Mouse (Mus musculus) cerebellum, adult 2 months (tissue): Measurements from ENCODE around the gene Nxnl1. TPM values are rescaled to one million over a fixed set of nuclear protein-coding genes. Genes with fewer than 3 reads are reported as not detected.

Experiments
- DNase-seq, 2 experiments: peaks; one replicate each; pipeline ENCODE4 v3.0.0; 2021
- H3K27ac ChIP-seq: fragments of 200-500 bp; 2 replicates; pipeline ENCODE4 v1.5.1; 2012; ENCODE audit warnings: low read length, control low read depth, inconsistent platforms; ENCODE audit not compliant: insufficient read depth
- H3K27me3 ChIP-seq: fragments of 200-500 bp; 2 replicates; pipeline ENCODE4 v1.6.1; 2012; ENCODE audit warnings: inconsistent platforms, mild to moderate bottlenecking, low read length, moderate library complexity; ENCODE audit not compliant: control insufficient read depth, insufficient read depth
- H3K4me1 ChIP-seq: fragments of 200-500 bp; 2 replicates; pipeline ENCODE4 v1.6.1; 2011; ENCODE audit warnings: low read length; ENCODE audit not compliant: control insufficient read depth, insufficient read depth
- H3K4me3 ChIP-seq: fragments of 200-500 bp; replicated peaks from 2 replicates; pipeline ENCODE3; 2011; ENCODE audit warnings: mild to moderate bottlenecking, low read depth, low read length, control low read depth; ENCODE audit not compliant: insufficient read depth
- CTCF ChIP-seq: fragments of 200-500 bp; IDR thresholded peaks from 2 replicates; pipeline ENCODE4 v1.5.1; 2011; ENCODE audit warnings: low read depth, mild to moderate bottlenecking, control low read depth, low read length, moderate library complexity, borderline replicate concordance; ENCODE audit not compliant: insufficient read depth
- POLR2A ChIP-seq: fragments of 200-500 bp; IDR thresholded peaks from 2 replicates; pipeline ENCODE4 v1.6.1; 2011; ENCODE audit warnings: low read length, control low read depth, borderline replicate concordance; ENCODE audit not compliant: insufficient read depth
- WGBS: fragments of 180-500 bp; shearing (Covaris S2); methylation state at CpG from one replicate; pipeline ENCODE4 v1.1.7; 2018; 5-methylcytosine and 5-hydroxymethylcytosine counted together
- polyA plus RNA-seq: library from polyadenylated mRNA; depleted of rRNA; stranded (reverse); fragments of >200 nt; gene quantifications from 2 replicates; pipeline ENCODE4 v1.2.3, GENCODE M21; 2012; rRNA removed

Nxnl1 gene
- polyA plus RNA-seq, 1 experiment: 0.10 TPM

DNA sequence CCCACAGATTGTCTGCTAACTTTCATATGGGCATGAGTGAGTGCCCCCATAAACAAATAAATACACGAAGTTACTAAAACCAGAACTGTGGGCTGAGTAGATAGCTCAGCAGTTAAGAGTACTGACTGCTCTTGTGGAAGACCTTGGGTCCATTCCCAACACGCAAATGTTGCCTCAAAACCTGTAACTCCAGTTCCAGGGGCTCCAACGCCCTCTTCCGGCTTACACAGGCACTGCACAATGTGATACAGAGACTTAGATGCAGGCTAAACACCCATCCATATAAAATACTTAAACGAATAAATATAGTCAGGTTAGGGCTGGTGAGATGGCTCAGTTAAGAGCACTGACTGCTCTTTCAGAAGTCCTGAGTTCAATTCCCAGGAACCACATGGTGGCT, 51.4 kb downstream of the Nxnl1 start:
- no peaks in the 10 kb centered on the region for H3K27me3 ChIP-seq
- H3K4me3 ChIP-seq: no peak overlapping the region
- H3K27ac ChIP-seq: no peak overlapping the region
- H3K4me1 ChIP-seq: no peaks in the 10 kb centered on the region
- TF ChIP-seq CTCF: no peak
- DNase-seq: no peak
- 68% methylated on average over 5 of the region's 5 CpGs for WGBS

DNA sequence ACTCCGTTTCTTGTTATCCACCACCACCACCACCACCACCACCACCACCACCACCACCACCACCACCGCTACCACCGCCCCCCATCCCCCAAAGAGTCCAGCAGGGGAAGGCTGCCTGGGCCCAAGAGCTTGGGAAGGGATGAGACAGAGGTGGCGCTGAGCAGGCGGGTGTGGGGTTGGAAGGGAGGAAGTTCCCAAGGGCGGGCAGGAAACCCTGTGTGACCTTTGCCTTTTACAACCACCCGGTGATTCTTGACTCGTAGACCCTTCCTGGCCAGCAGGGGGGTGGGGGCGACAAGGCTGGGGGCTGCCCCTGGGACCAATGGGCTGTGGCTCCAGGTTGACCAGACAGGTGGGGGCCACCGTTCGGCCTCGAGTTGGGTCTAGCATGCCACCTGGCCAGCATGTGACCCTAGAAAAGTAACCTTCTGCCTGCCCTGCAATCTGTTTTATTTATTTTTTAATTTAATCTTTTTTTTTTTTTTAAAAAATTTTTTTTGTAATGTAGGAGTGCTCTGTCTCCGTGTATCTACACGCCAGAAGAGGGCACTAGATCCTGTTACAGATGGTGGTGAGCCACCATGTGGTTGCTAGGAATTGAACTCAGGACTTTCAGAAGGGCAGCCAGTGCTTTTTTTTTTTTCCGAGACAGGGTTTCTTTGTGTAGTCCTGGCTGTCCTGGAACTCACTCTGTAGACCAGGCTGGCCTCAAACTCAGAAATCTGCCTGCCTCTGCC, 53.2 kb downstream of the Nxnl1 start:
- no peaks in the 10 kb centered on the region for H3K27me3 ChIP-seq
- no peak overlapping the region for H3K4me3 ChIP-seq
- no peak overlapping the region for H3K27ac ChIP-seq
- TF ChIP-seq POLR2A (no peak), CTCF (no peak)
- WGBS: 78% methylated on average over 15 of the region's 15 CpGs
- DNase-seq: no peak
- no peaks in the 10 kb centered on the region for H3K4me1 ChIP-seq

DNA sequence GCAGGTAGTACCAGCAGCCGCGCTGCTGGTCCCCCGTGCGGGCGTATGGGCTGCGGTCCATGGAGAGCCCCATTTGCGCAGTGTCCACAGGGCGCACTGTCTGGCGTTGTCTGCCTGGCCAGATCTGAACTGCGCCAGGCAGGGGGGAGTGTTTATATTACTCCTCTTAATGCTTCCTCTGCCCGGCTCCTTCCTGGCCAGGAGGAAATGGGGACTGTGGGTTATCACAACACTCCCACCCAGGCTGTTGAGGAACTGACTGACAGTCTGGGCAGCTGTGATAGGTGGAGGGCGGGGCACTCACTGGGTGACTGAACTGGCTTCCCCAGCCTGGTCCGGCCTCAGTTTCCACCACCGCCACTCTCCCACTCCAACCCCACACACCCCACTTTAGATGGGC, 54.8 kb downstream of the Nxnl1 start, which contains the start of gene Plvap:
Plvap (minus strand) TSS at position 109 of the 400 bp plus-strand sequence.
- Histone ChIP-seq H3K27ac (no peak within 1 kb of the TSS), H3K4me1 (0 out of 2 replicates have a peak, but pooled peaks cover under 1% of the 10 kb centered on the region), H3K4me3 (no peak within 1 kb of the TSS), H3K27me3 (no peaks in the 10 kb centered on the region)
- DNase-seq: no peak
- WGBS: 72% methylated on average over 14 of the region's 14 CpGs
- TF ChIP-seq CTCF (no peak), POLR2A (no peak)

Other genes with a start within 250 kb of the Nxnl1 start
- gene Use1, start 199.8 kb downstream of the Nxnl1 start, polyA plus RNA-seq: 199 and 204 TPM in 2 replicates
- 7.3 and 8.0 TPM in 2 replicates for gene Ocel1, start 195.3 kb downstream of the Nxnl1 start, polyA plus RNA-seq
- gene Nr2f6, start 184.6 kb downstream of the Nxnl1 start, polyA plus RNA-seq: 53.0 and 59.8 TPM in 2 replicates
- gene Ushbp1, start 170.8 kb downstream of the Nxnl1 start, polyA plus RNA-seq: 9.5 and 9.7 TPM in 2 replicates
- 163 and 179 TPM in 2 replicates for gene Babam1, start 169.7 kb downstream of the Nxnl1 start, polyA plus RNA-seq
- 0.43 and 0.44 TPM in 2 replicates for gene Ankle1, start 160.6 kb downstream of the Nxnl1 start, polyA plus RNA-seq
- gene Abhd8, start 102.9 kb downstream of the Nxnl1 start, polyA plus RNA-seq: 392 TPM in 2 replicates
- 68.5 and 75.4 TPM in 2 replicates for gene Mrpl34, start 101.6 kb downstream of the Nxnl1 start, polyA plus RNA-seq
- 119 and 121 TPM in 2 replicates for gene Dda1, start 97.4 kb downstream of the Nxnl1 start, polyA plus RNA-seq
- gene Ano8, start 80.6 kb downstream of the Nxnl1 start, polyA plus RNA-seq: 76.2 and 81.8 TPM in 2 replicates
- 33.3 and 34.7 TPM in 2 replicates for gene Gtpbp3, start 78.5 kb downstream of the Nxnl1 start, polyA plus RNA-seq
- gene Plvap, start 54.8 kb downstream of the Nxnl1 start, polyA plus RNA-seq: 25.6 and 28.8 TPM in 2 replicates
- gene Ccdc194, start 40.9 kb downstream of the Nxnl1 start, polyA plus RNA-seq: 0.08 and 0.10 TPM in 2 replicates
- gene Bst2, start 29.1 kb downstream of the Nxnl1 start, polyA plus RNA-seq: 13.6 and 17.3 TPM in 2 replicates
- 113 and 118 TPM in 2 replicates for gene Mvb12a, start 23.7 kb downstream of the Nxnl1 start, polyA plus RNA-seq
- gene Tmem221, start 7.7 kb downstream of the Nxnl1 start, polyA plus RNA-seq: 0.21 and 0.26 TPM in 2 replicates
- 142 and 153 TPM in 2 replicates for gene Slc27a1, start 2.3 kb upstream of the Nxnl1 start, polyA plus RNA-seq
- 42.5 and 42.8 TPM in 2 replicates for gene Pgls, start 25.6 kb upstream of the Nxnl1 start, polyA plus RNA-seq
- 3.4 and 3.7 TPM in 2 replicates for gene Fam129c, start 31.0 kb upstream of the Nxnl1 start, polyA plus RNA-seq
- 74.1 and 77.6 TPM in 2 replicates for gene Colgalt1, start 44.4 kb upstream of the Nxnl1 start, polyA plus RNA-seq
- 97.3 and 110 TPM in 2 replicates for gene Unc13a, start 105.2 kb upstream of the Nxnl1 start, polyA plus RNA-seq
- gene Jak3, start 109.7 kb upstream of the Nxnl1 start, polyA plus RNA-seq: 3.6 and 3.9 TPM in 2 replicates
- gene Insl3, start 122.6 kb upstream of the Nxnl1 start, polyA plus RNA-seq: 0.65 and 2.1 TPM in 2 replicates
- 0.44 and 0.48 TPM in 2 replicates for gene B3gnt3, start 135.2 kb upstream of the Nxnl1 start, polyA plus RNA-seq
- gene Fcho1, start 159.1 kb upstream of the Nxnl1 start, polyA plus RNA-seq: 108 and 115 TPM in 2 replicates